Mouse (Mus musculus) midbrain, embryonic 12.5 days (tissue): ENCODE measurements around the gene Ripply3. TPM values are rescaled to one million over a fixed set of nuclear protein-coding genes. Genes with fewer than 3 reads are reported as not detected.
"Not testable (repeated sequence)": the region's sequence is repeated elsewhere in the genome, so short reads cannot be mapped to it uniquely, and the experiment has no call there.

Experiments used
- ATAC-seq: fragments of 200-750 bp; cut with Nextera tagmentation; 2 replicates; pipeline ENCODE4 v1.8.0; 2017; ENCODE audit warnings: low read depth, moderate TSS enrichment, moderate library complexity; ENCODE audit not compliant: low FRiP score
- H3K27ac ChIP-seq: fragments of 300-500 bp; sonication (generic); replicated peaks from 2 replicates; pipeline ENCODE4 v1.5.1; 2016; ENCODE audit warnings: mild to moderate bottlenecking
- H3K27me3 ChIP-seq: fragments of 300-500 bp; sonication (generic); 2 replicates; pipeline ENCODE4 v1.6.1; 2016; ENCODE audit warnings: mild to moderate bottlenecking
- H3K36me3 ChIP-seq: fragments of 300-500 bp; sonication (generic); 2 replicates; pipeline ENCODE4 v1.6.1; 2016
- H3K4me1 ChIP-seq: fragments of 300-500 bp; sonication (generic); 2 replicates; pipeline ENCODE4 v1.6.1; 2016
- H3K4me2 ChIP-seq: fragments of 300-500 bp; sonication (generic); replicated peaks from 2 replicates; pipeline ENCODE4 v1.6.1; 2016; ENCODE audit warnings: mild to moderate bottlenecking, moderate library complexity
- H3K4me3 ChIP-seq: fragments of 300-500 bp; sonication (generic); 2 replicates; pipeline ENCODE4 v1.5.1; 2016; ENCODE audit warnings: mild to moderate bottlenecking
- H3K9ac ChIP-seq: fragments of 300-500 bp; sonication (generic); replicated peaks from 2 replicates; pipeline ENCODE4 v1.6.1; 2016; ENCODE audit warnings: mild to moderate bottlenecking, moderate library complexity
- H3K9me3 ChIP-seq: fragments of 300-500 bp; sonication (generic); 2 replicates; pipeline ENCODE4 v1.6.1; 2016; ENCODE audit warnings: mild to moderate bottlenecking
- WGBS: fragments of 180-500 bp; shearing (Covaris S2); methylation state at CpG from one replicate; pipeline ENCODE4 v1.1.7; 2016; 5-methylcytosine and 5-hydroxymethylcytosine counted together
- polyA plus RNA-seq: library from polyadenylated mRNA; unstranded; fragments of >200 nt; fragmentation: Nextera tagmentation; extraction: Ambion mirVana; gene quantifications from 2 replicates; pipeline ENCODE4 v1.2.1, GENCODE M21; 2016

Ripply3 gene
- polyA plus RNA-seq, 1 experiment from 2014 or later: 3.4 TPM

DNA sequence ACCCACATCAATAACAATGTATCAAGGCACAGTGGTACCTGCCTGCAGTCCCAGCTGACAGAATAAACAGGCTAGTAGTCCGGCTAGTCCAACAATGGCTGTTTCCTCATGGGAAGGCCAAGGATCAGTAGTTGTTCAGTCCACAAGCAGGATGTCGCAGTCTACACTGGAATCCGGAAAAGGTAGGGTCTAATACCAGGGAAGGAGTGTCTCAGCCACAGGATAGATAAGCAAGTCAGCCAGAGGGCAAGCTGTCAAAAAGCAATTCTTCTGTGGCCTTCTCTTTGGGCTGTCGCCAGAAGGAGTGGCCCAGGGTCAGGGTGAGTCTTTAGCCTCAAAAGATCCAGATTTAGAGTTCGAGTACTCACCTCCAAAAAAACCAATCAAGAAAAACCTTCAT, 10.5 kb upstream of the Ripply3 start:
- no peak for ATAC-seq
- Histone ChIP-seq H3K27me3 (peaks cover 8% of the 10 kb centered on the region; the same call in 1 of the 2 replicates), H3K4me1 (peaks cover 5% of the 10 kb centered on the region), H3K4me3 (no peak overlapping the region), H3K36me3 (no peaks in the 10 kb centered on the region), H3K27ac (no peak overlapping the region), H3K9me3 (no peaks in the 10 kb centered on the region), H3K9ac (no peak overlapping the region), H3K4me2 (no peak overlapping the region)
- 78% methylated on average over 5 of the region's 5 CpGs for WGBS

- no peak overlapping the region for H3K9ac ChIP-seq
- WGBS: 82% methylated on average over 5 of the region's 5 CpGs
- no peak overlapping the region for H3K4me2 ChIP-seq
- H3K27me3 ChIP-seq: peaks cover 7% of the 10 kb centered on the region
- H3K36me3 ChIP-seq: no peaks in the 10 kb centered on the region
- H3K4me1 ChIP-seq: no peaks in the 10 kb centered on the region
- ATAC-seq: no peak
- H3K9me3 ChIP-seq: no peaks in the 10 kb centered on the region
- no peak overlapping the region for H3K27ac ChIP-seq
- no peak overlapping the region for H3K4me3 ChIP-seq
Observed at GRCm38 (mm10) chr16:94320223-94320622, 8.0 kb upstream of the Ripply3 start.

GRCm38 (mm10) chr16:94323681-94324080, 4.5 kb upstream of the Ripply3 start:
- Histone ChIP-seq H3K27me3 (peaks cover 31% of the 10 kb centered on the region), H3K27ac (no peak overlapping the region), H3K4me1 (peaks cover 11% of the 10 kb centered on the region), H3K4me2 (no peak overlapping the region), H3K9me3 (no peaks in the 10 kb centered on the region), H3K36me3 (no peaks in the 10 kb centered on the region), H3K9ac (no peak overlapping the region), H3K4me3 (no peak overlapping the region)
- 67% methylated on average over 5 of the region's 5 CpGs for WGBS
- ATAC-seq: no peak

DNA sequence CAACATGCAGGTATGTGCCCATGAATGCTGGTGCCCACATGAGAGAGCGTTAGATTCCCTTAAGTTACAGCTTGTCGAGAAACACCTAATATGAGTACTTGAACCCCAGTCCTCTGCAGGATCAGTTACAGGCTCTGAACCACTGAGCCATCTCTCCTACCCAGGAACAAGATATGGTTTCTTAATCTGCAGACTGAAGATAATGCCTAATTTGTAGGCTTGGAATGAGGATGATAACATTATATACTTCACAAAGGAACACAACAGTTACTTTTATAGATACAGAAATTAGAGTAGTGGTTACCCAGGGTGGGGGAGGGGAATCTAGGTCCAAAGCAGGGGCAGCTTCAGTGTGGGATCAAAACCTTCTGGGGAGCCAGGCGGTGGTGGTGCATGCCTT, 2.2 kb upstream of the Ripply3 start:
- no peak for ATAC-seq
- Histone ChIP-seq H3K4me1 (peaks cover 28% of the 10 kb centered on the region), H3K4me3 (no peak overlapping the region), H3K9me3 (no peaks in the 10 kb centered on the region), H3K4me2 (no peak overlapping the region), H3K9ac (no peak overlapping the region), H3K36me3 (no peaks in the 10 kb centered on the region), H3K27ac (no peak overlapping the region), H3K27me3 (peaks cover 49% of the 10 kb centered on the region)
- WGBS: 93% methylated on average over 3 of the region's 3 CpGs

DNA sequence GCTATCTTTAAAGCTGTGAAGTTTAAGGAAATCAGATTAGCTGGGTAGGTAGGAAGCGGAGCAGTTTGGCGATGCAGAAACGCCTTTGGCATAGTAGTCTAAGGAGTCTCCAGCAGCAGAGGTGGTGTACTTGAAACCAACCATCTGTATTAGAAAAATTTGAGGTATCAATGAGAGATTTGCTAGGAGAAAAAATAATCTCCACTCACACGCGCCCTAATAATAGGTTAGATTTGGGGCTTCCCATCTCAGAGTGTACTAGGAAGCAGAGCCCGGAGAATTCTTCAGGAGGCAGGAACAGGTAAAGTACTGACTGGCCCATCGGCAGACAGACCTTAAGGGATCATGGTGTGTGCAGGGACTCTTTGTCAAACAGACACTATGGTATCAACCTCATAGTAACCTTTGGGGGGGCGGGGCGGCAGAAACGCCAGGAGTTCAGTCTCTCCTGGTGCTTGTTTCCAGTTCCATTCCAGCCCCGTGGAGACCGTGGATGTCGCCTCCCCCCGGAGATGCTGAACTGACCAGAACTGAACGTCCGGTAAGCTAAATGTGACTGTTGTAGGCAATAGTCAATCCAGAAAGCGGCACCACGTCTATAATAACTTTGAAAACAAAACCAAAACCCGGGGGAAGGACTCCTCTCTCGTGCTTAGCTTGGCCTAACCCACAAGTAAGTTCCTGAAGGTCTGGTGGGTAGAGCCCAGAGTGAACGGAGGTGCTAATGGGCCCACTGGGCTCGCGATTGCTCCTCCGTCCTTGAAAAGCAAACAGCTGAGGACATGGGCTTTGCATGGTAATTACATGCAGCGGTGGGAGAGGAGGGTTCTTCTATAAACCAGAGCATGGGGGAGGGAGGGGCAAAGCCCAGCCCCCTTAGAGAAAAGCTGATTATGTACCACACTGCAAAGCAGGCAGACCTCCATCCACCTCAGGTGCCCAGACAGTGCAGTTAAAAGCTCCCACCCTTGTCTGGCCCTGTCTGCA, 954 bp downstream of the Ripply3 start:
- Histone ChIP-seq H3K4me1 (peaks cover 28% of the 10 kb centered on the region), H3K4me2 (peak overlapping the region; percentile 70), H3K27ac (peak overlapping the region; percentile 25; the same call in 1 of the 2 replicates), H3K9me3 (no peaks in the 10 kb centered on the region), H3K4me3 (peak overlapping the region; percentile 46), H3K36me3 (no peaks in the 10 kb centered on the region), H3K9ac (no peak overlapping the region; the same call in 1 of the 2 replicates), H3K27me3 (peaks cover 49% of the 10 kb centered on the region)
- WGBS: 4% methylated on average over 25 of the region's 25 CpGs
- ATAC-seq: peak; percentile 55

- WGBS: 38% methylated on average over 5 of the region's 5 CpGs
- H3K27me3 ChIP-seq: peaks cover 46% of the 10 kb centered on the region
- H3K9ac ChIP-seq: no peak overlapping the region
Observed at GRCm38 (mm10) chr16:94330429-94330828, 2.2 kb downstream of the Ripply3 start.

DNA sequence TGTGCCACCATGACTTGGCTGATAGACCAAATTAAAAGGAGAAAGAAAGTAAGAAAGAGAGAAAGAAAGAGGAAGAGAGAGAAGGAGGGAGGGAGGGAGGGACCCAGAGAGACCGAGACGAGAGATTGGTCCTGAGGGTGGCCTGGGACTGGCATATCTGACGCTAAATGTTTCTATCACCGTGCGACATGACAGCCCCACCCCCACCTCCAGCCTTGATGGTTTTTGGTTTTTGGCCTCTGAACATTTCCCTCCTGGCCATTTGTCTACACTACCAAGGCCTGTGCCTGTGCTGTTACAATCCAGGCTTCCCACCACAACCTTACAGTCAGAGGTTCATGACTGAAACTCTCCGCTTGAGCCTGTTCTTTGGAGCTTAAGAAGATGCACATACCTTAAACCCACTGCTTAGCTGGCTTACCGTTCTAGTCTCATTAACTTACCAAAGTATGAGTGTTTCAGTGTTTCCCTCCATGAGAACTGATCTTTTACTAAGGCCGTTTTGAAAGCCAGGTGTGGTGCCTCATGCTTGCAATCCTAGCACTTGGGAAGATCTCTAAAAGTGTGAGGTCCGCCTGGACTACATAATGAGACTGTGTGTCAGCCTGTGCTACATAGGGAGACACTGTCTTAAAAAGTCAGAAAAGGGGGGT, 3.1 kb downstream of the Ripply3 start:
- no peaks in the 10 kb centered on the region for H3K36me3 ChIP-seq
- no peaks in the 10 kb centered on the region for H3K9me3 ChIP-seq
- no peak for ATAC-seq
- H3K4me3 ChIP-seq: no peak overlapping the region
- H3K9ac ChIP-seq: no peak overlapping the region
- WGBS: 84% methylated on average over 9 of the region's 9 CpGs
- no peak overlapping the region for H3K27ac ChIP-seq
- H3K27me3 ChIP-seq: peaks cover 39% of the 10 kb centered on the region
- peaks cover 28% of the 10 kb centered on the region for H3K4me1 ChIP-seq
- H3K4me2 ChIP-seq: no peak overlapping the region

More at GRCm38 (mm10) chr16:94330429-94330828, 2.2 kb downstream of the Ripply3 start:
- H3K36me3 ChIP-seq: no peaks in the 10 kb centered on the region
- no peak for ATAC-seq
- no peak overlapping the region for H3K4me3 ChIP-seq
- H3K4me1 ChIP-seq: peaks cover 28% of the 10 kb centered on the region
- no peak overlapping the region for H3K4me2 ChIP-seq
- no peak overlapping the region for H3K27ac ChIP-seq
- no peaks in the 10 kb centered on the region for H3K9me3 ChIP-seq

GRCm38 (mm10) chr16:94331886-94332252, 3.6 kb downstream of the Ripply3 start:
- WGBS: 63% methylated on average over 5 of the region's 5 CpGs
- no peak overlapping the region for H3K9ac ChIP-seq
- no peak for ATAC-seq
- H3K4me2 ChIP-seq: no peak overlapping the region
- no peaks in the 10 kb centered on the region for H3K9me3 ChIP-seq
- no peak overlapping the region for H3K4me3 ChIP-seq
- H3K4me1 ChIP-seq: peaks cover 28% of the 10 kb centered on the region
- peaks cover 35% of the 10 kb centered on the region for H3K27me3 ChIP-seq
- no peaks in the 10 kb centered on the region for H3K36me3 ChIP-seq
- H3K27ac ChIP-seq: no peak overlapping the region

GRCm38 (mm10) chr16:94335656-94336055, 7.4 kb downstream of the Ripply3 start:
- Histone ChIP-seq H3K4me3 (no peak overlapping the region), H3K27ac (no peak overlapping the region), H3K9me3 (no peaks in the 10 kb centered on the region), H3K27me3 (peaks cover 3% of the 10 kb centered on the region; the same call in 1 of the 2 replicates), H3K4me1 (0 out of 2 replicates have a peak, but pooled peaks cover under 1% of the 10 kb centered on the region), H3K36me3 (no peaks in the 10 kb centered on the region), H3K4me2 (no peak overlapping the region), H3K9ac (no peak overlapping the region)
- WGBS: 37% methylated on average over 5 of the region's 5 CpGs
- ATAC-seq: no peak

GRCm38 (mm10) chr16:94339164-94340160, 11.2 kb downstream of the Ripply3 start:
- H3K4me1 ChIP-seq, H3K4me2 ChIP-seq, H3K4me3 ChIP-seq, H3K9me3 ChIP-seq, H3K36me3 ChIP-seq, H3K27ac ChIP-seq, H3K27me3 ChIP-seq, ATAC-seq, H3K9ac ChIP-seq: not testable (repeated sequence)
- WGBS: 93% methylated on average over 22 of the region's 22 CpGs

- Histone ChIP-seq H3K9me3 (no peaks in the 10 kb centered on the region), H3K36me3 (no peaks in the 10 kb centered on the region), H3K9ac (no peak overlapping the region), H3K27me3 (no peaks in the 10 kb centered on the region), H3K27ac (no peak overlapping the region), H3K4me1 (0 out of 2 replicates have a peak, but pooled peaks cover 9% of the 10 kb centered on the region), H3K4me3 (no peak overlapping the region), H3K4me2 (no peak overlapping the region)
- 79% methylated on average over 1 of the region's 1 CpGs for WGBS
- ATAC-seq: no peak
Observed at GRCm38 (mm10) chr16:94345733-94346132, 17.5 kb downstream of the Ripply3 start.
